8 mouse cellular contexts compared by ENCODE assay signal in genomic region chr7:38174321-38175148, GRCm38 (mm10). TPM values are rescaled to one million over a fixed set of nuclear protein-coding genes. Genes with fewer than 3 reads are reported as not detected.
DNase-seq lines count a peak whose midpoint lies in the region; ATAC-seq lines count a peak whose summit lies in the region.

No protein-coding gene starts in this region.

- peaks cover 9% of the 10 kb centered on the region; the same call in 1 of the 2 replicates for H3K4me1 ChIP-seq in embryonic facial prominence, embryonic 14.5 days (ENCODE audit: control insufficient read depth, insufficient read depth, low read length)
- H3K4me1 ChIP-seq in hindbrain, embryonic 13.5 days (replicated peaks), result peaks cover 16% of the 10 kb centered on the region
- peaks cover 9% of the 10 kb centered on the region for H3K4me1 ChIP-seq in limb, embryonic 15.5 days
- peaks cover 13% of the 10 kb centered on the region for H3K4me1 ChIP-seq in neural tube, embryonic 15.5 days

- ATAC-seq in embryonic facial prominence, embryonic 14.5 days (ENCODE audit: low read depth), result peak; percentile 70
- ATAC-seq in hindbrain, embryonic 13.5 days (ENCODE audit: low FRiP score), result peak; percentile 72
- ATAC-seq in limb, embryonic 15.5 days (ENCODE audit: insufficient number of reproducible peaks, low FRiP score, low TSS enrichment, low read depth), result no peak
- ATAC-seq in neural tube, embryonic 15.5 days (ENCODE audit: low FRiP score), result peak; percentile 81

- WGBS in embryonic facial prominence, embryonic 14.5 days, result 15% methylated on average over 29 of the region's 31 CpGs
- WGBS in hindbrain, embryonic 13.5 days, result 8% methylated on average over 31 of the region's 31 CpGs
- 16% methylated on average over 31 of the region's 31 CpGs for WGBS in limb, embryonic 15.5 days
- 9% methylated on average over 31 of the region's 31 CpGs for WGBS in neural tube, embryonic 15.5 days

- no peaks in the 10 kb centered on the region for H3K9me3 ChIP-seq in embryonic facial prominence, embryonic 14.5 days (ENCODE audit: control insufficient read depth, low read length)
- H3K9me3 ChIP-seq in hindbrain, embryonic 13.5 days, result no peaks in the 10 kb centered on the region
- no peaks in the 10 kb centered on the region for H3K9me3 ChIP-seq in limb, embryonic 15.5 days
- H3K9me3 ChIP-seq in neural tube, embryonic 15.5 days (replicated peaks), result no peaks in the 10 kb centered on the region

- H3K27me3 ChIP-seq in embryonic facial prominence, embryonic 14.5 days (replicated peaks; ENCODE audit: control insufficient read depth, insufficient read depth, low read length), result no peaks in the 10 kb centered on the region
- H3K27me3 ChIP-seq in hindbrain, embryonic 13.5 days, result no peaks in the 10 kb centered on the region
- 0 out of 2 replicates have a peak, but pooled peaks cover 4% of the 10 kb centered on the region for H3K27me3 ChIP-seq in limb, embryonic 15.5 days
- H3K27me3 ChIP-seq in neural tube, embryonic 15.5 days (replicated peaks), result no peaks in the 10 kb centered on the region; the same call in 1 of the 2 replicates

- no peaks in the 10 kb centered on the region for H3K36me3 ChIP-seq in embryonic facial prominence, embryonic 14.5 days (ENCODE audit: control insufficient read depth, insufficient read depth, low read length)
- H3K36me3 ChIP-seq in hindbrain, embryonic 13.5 days, result no peaks in the 10 kb centered on the region
- no peaks in the 10 kb centered on the region for H3K36me3 ChIP-seq in limb, embryonic 15.5 days
- no peaks in the 10 kb centered on the region for H3K36me3 ChIP-seq in neural tube, embryonic 15.5 days

- peak overlapping the region; percentile 64 for H3K9ac ChIP-seq in embryonic facial prominence, embryonic 14.5 days (ENCODE audit: low read depth, low read length)
- H3K9ac ChIP-seq in hindbrain, embryonic 13.5 days, result peak overlapping the region; percentile 77
- no peak overlapping the region for H3K9ac ChIP-seq in limb, embryonic 15.5 days
- H3K9ac ChIP-seq in neural tube, embryonic 15.5 days (replicated peaks), result peak overlapping the region; percentile 44

- H3K27ac ChIP-seq in embryonic facial prominence, embryonic 14.5 days (replicated peaks; ENCODE audit: low read depth, low read length), result no peak overlapping the region
- peak overlapping the region; percentile 72 for H3K27ac ChIP-seq in hindbrain, embryonic 13.5 days
- H3K27ac ChIP-seq in limb, embryonic 15.5 days, result no peak overlapping the region
- peak overlapping the region; percentile 19; the same call in 1 of the 2 replicates for H3K27ac ChIP-seq in neural tube, embryonic 15.5 days (replicated peaks)

- DNase-seq in left cerebral cortex, adult 18-20 months (ENCODE audit: low spot score in 2 of 2), result peak; percentile 51 to 66
- DNase-seq in left cerebral cortex, adult 11 months (ENCODE audit: low spot score), result no peak
- peak; percentile 57 for DNase-seq in embryonic facial prominence, embryonic 14.5 days (ENCODE audit: low spot score)
- no peak for DNase-seq in T-cell, adult 2 months (ENCODE audit: low spot score)
- no peak for DNase-seq in cerebellum, adult 11-12 months

- H3K4me2 ChIP-seq in embryonic facial prominence, embryonic 14.5 days (ENCODE audit: low read depth, low read length), result peak overlapping the region; percentile 64
- peak overlapping the region; percentile 56 for H3K4me2 ChIP-seq in hindbrain, embryonic 13.5 days
- H3K4me2 ChIP-seq in limb, embryonic 15.5 days, result peak overlapping the region; percentile 49
- H3K4me2 ChIP-seq in neural tube, embryonic 15.5 days, result peak overlapping the region; percentile 62

- H3K4me3 ChIP-seq in embryonic facial prominence, embryonic 14.5 days (ENCODE audit: low read depth, low read length), result peak overlapping the region; percentile 30
- peak overlapping the region; percentile 25 for H3K4me3 ChIP-seq in hindbrain, embryonic 13.5 days
- peak overlapping the region; percentile 28 for H3K4me3 ChIP-seq in limb, embryonic 15.5 days
- H3K4me3 ChIP-seq in neural tube, embryonic 15.5 days (replicated peaks), result peak overlapping the region; percentile 28

RNA-seq across cellular contexts. Expression of gene 1600014C10Rik, which starts 8.5 kb away (rescaled TPM):
- total RNA-seq in left cerebral cortex, adult 18-20 months (2021), result 10 to 100 TPM; 24.5 to 26.3 TPM
- polyA plus RNA-seq in embryonic facial prominence, embryonic 14.5 days (2014; fragmentation: Nextera tagmentation; extraction: Ambion mirVana), result 15.6 and 17.5 TPM in 2 replicates
- 26.1 and 27.5 TPM in 2 replicates for polyA plus RNA-seq in hindbrain, embryonic 13.5 days (2015; fragmentation: Nextera tagmentation; extraction: Ambion mirVana)
- 16.5 and 17.6 TPM in 2 replicates for polyA plus RNA-seq in limb, embryonic 15.5 days (2015; fragmentation: Nextera tagmentation; extraction: Ambion mirVana)
- polyA plus RNA-seq in neural tube, embryonic 15.5 days (2015; fragmentation: Nextera tagmentation; extraction: Ambion mirVana), result 32.0 and 36.2 TPM in 2 replicates

RNA-seq across cellular contexts. Expression of gene Plekhf1, which starts 53.3 kb away (rescaled TPM):
- 1 to 10 TPM; 1.5 to 1.7 TPM for total RNA-seq in left cerebral cortex, adult 18-20 months (2021)
- 4.5 and 5.1 TPM in 2 replicates for polyA plus RNA-seq in embryonic facial prominence, embryonic 14.5 days (2014; fragmentation: Nextera tagmentation; extraction: Ambion mirVana)
- 0.53 and 0.77 TPM in 2 replicates for polyA plus RNA-seq in hindbrain, embryonic 13.5 days (2015; fragmentation: Nextera tagmentation; extraction: Ambion mirVana)
- 5.4 and 7.2 TPM in 2 replicates for polyA plus RNA-seq in limb, embryonic 15.5 days (2015; fragmentation: Nextera tagmentation; extraction: Ambion mirVana)
- 0.75 and 1.4 TPM in 2 replicates for polyA plus RNA-seq in neural tube, embryonic 15.5 days (2015; fragmentation: Nextera tagmentation; extraction: Ambion mirVana)

Comparison
In these comparisons a context has a peak if more than half of its experiments do, and no peak if none do; other contexts are left out.
1. DNase-seq: peak in left cerebral cortex, adult 18-20 months (2 of 2) and embryonic facial prominence, embryonic 14.5 days (single experiment); none in left cerebral cortex, adult 11 months (single experiment), T-cell, adult 2 months (single experiment) and cerebellum, adult 11-12 months (single experiment).
2. H3K27ac ChIP-seq: peak in hindbrain, embryonic 13.5 days (single experiment) and neural tube, embryonic 15.5 days (single experiment); none in embryonic facial prominence, embryonic 14.5 days (single experiment) and limb, embryonic 15.5 days (single experiment).
3. Peak in every context shown above with its lines, with median percentiles within 50 percentile points of each other: H3K4me2 ChIP-seq and H3K4me3 ChIP-seq.